In genomic region chr13:65120984-65121383, GRCm38 (mm10) we compare ENCODE assay signal across 30 mouse cellular contexts. TPM values are rescaled to one million over a fixed set of nuclear protein-coding genes. Genes with fewer than 3 reads are reported as not detected.
"Had no signal": no experiment of that assay in that cellular context is flagged by ENCODE, and none has a peak within 500 bp of the region (broad histone marks: within the 10 kb centered on the region; RNA-seq: fewer than 3 reads in every experiment).

No protein-coding gene starts in this region.

- H3K27me3 ChIP-seq: limb, embryonic 13.5 days; midbrain, embryonic 12.5 days; midbrain, embryonic 15.5 days; neural tube, embryonic 13.5 days; stomach, embryonic 15.5 days had no signal

- DNase-seq: kidney, adult 2 months; kidney, postnatal 25 days; layer of hippocampus, adult 9-11 months; lung, embryonic 14.5 days; retina, postnatal 1 day; right cerebral cortex, postnatal 25 days; spleen, adult 18-20 months; thymus, postnatal 25 days had no signal

- H3K9ac ChIP-seq: limb, embryonic 13.5 days; lung, embryonic 14.5 days; midbrain, embryonic 12.5 days; midbrain, embryonic 15.5 days; neural tube, embryonic 13.5 days; stomach, embryonic 15.5 days had no signal

- H3K4me1 ChIP-seq: limb, embryonic 10.5 days; limb, embryonic 13.5 days; midbrain, embryonic 12.5 days; midbrain, embryonic 15.5 days; neural tube, embryonic 13.5 days; stomach, embryonic 15.5 days had no signal

- ATAC-seq: intestine, embryonic 16.5 days; lung, postnatal 0 days; midbrain, embryonic 15.5 days had no signal

- H3K9me3 ChIP-seq: limb, embryonic 10.5 days; limb, embryonic 13.5 days; midbrain, embryonic 12.5 days; midbrain, embryonic 15.5 days; neural tube, embryonic 13.5 days; stomach, embryonic 15.5 days had no signal

- H3K36me3 ChIP-seq: limb, embryonic 10.5 days; limb, embryonic 13.5 days; midbrain, embryonic 12.5 days; midbrain, embryonic 15.5 days; neural tube, embryonic 13.5 days; stomach, embryonic 15.5 days had no signal

- H3K4me2 ChIP-seq: limb, embryonic 13.5 days; lung, embryonic 14.5 days; midbrain, embryonic 12.5 days; midbrain, embryonic 15.5 days; neural tube, embryonic 13.5 days; stomach, embryonic 15.5 days had no signal

- H3K27ac ChIP-seq: kidney, postnatal 0 days; layer of hippocampus, adult 2 months; limb, embryonic 10.5 days; limb, embryonic 13.5 days; macrophage; midbrain, embryonic 12.5 days; midbrain, embryonic 15.5 days; neural tube, embryonic 13.5 days; stomach, embryonic 15.5 days had no signal

- H3K4me3 ChIP-seq: layer of hippocampus, adult 2 months; limb, embryonic 10.5 days; limb, embryonic 13.5 days; midbrain, embryonic 12.5 days; midbrain, embryonic 15.5 days; myocyte; neural tube, embryonic 13.5 days; stomach, embryonic 15.5 days had no signal

RNA-seq across cellular contexts. Expression of gene Olfr465-ps1, which starts 16.9 kb away (rescaled TPM):
- total RNA-seq: layer of hippocampus, adult 2 months; layer of hippocampus, postnatal 25 days; left cerebral cortex, adult 18-20 months; left cerebral cortex, postnatal 25 days; liver, adult 2 months; megakaryocyte, adult 5-6 weeks; monocyte, adult 5-6 weeks; neutrophil, adult 5-6 weeks had no signal
- polyA plus RNA-seq: intestine, embryonic 16.5 days; kidney, adult 2 months; kidney, embryonic 14.5 days; kidney, postnatal 0 days; large intestine, adult 2 months; limb, embryonic 10.5 days; limb, embryonic 13.5 days; liver, adult 2 months; lung, embryonic 14.5 days; lung, postnatal 0 days; macrophage; midbrain, embryonic 12.5 days; midbrain, embryonic 15.5 days; myocyte; neural tube, embryonic 13.5 days; stomach, embryonic 15.5 days; thymus, postnatal 0 days had no signal

RNA-seq across cellular contexts. Expression of gene Olfr466, which starts 29.1 kb away (rescaled TPM):
- total RNA-seq: layer of hippocampus, adult 2 months; layer of hippocampus, postnatal 25 days; left cerebral cortex, adult 18-20 months; left cerebral cortex, postnatal 25 days; liver, adult 2 months; megakaryocyte, adult 5-6 weeks; monocyte, adult 5-6 weeks; neutrophil, adult 5-6 weeks had no signal
- polyA plus RNA-seq: intestine, embryonic 16.5 days; kidney, adult 2 months; kidney, embryonic 14.5 days; kidney, postnatal 0 days; large intestine, adult 2 months; limb, embryonic 10.5 days; limb, embryonic 13.5 days; liver, adult 2 months; lung, embryonic 14.5 days; lung, postnatal 0 days; macrophage; midbrain, embryonic 12.5 days; midbrain, embryonic 15.5 days; myocyte; neural tube, embryonic 13.5 days; stomach, embryonic 15.5 days; thymus, postnatal 0 days had no signal
